Mouse (Mus musculus) stomach, embryonic 14.5 days (tissue): Measurements from ENCODE around the gene Alox15. TPM values are rescaled to one million over a fixed set of nuclear protein-coding genes. Genes with fewer than 3 reads are reported as not detected.

Experiments
- ATAC-seq: fragments of 200-750 bp; cut with Nextera tagmentation; 2 replicates; pipeline ENCODE4 v1.8.0; 2017; ENCODE audit warnings: low read depth, moderate TSS enrichment; ENCODE audit not compliant: insufficient number of reproducible peaks, insufficient read depth, low FRiP score
- H3K27ac ChIP-seq: fragments of 300-500 bp; sonication (generic); 2 replicates; pipeline ENCODE4 v1.5.1; 2014; ENCODE audit warnings: mild to moderate bottlenecking, low read length, moderate library complexity, mixed read lengths
- H3K27me3 ChIP-seq: fragments of 300-500 bp; sonication (generic); 2 replicates; pipeline ENCODE4 v1.6.1; 2014; ENCODE audit warnings: low read length, control low read depth, mixed read lengths; ENCODE audit not compliant: control insufficient read depth, insufficient read depth
- H3K36me3 ChIP-seq: fragments of 300-500 bp; sonication (generic); 2 replicates; pipeline ENCODE4 v1.6.1; 2014; ENCODE audit warnings: mild to moderate bottlenecking, control low read depth, low read length, moderate library complexity, mixed read lengths; ENCODE audit not compliant: control insufficient read depth, insufficient read depth
- H3K4me1 ChIP-seq: fragments of 300-500 bp; sonication (generic); 2 replicates; pipeline ENCODE4 v1.6.1; 2014; ENCODE audit warnings: low read length, control low read depth, mixed read lengths; ENCODE audit not compliant: control insufficient read depth, insufficient read depth
- H3K4me2 ChIP-seq: fragments of 300-500 bp; sonication (generic); replicated peaks from 2 replicates; pipeline ENCODE4 v1.6.1; 2014; ENCODE audit warnings: low read depth, low read length, control low read depth
- H3K4me3 ChIP-seq: fragments of 300-500 bp; sonication (generic); 2 replicates; pipeline ENCODE4 v1.5.1; 2014; ENCODE audit warnings: low read depth, low read length, control low read depth
- H3K9ac ChIP-seq: fragments of 300-500 bp; sonication (generic); replicated peaks from 2 replicates; pipeline ENCODE4 v1.6.1; 2014; ENCODE audit warnings: low read depth, mild to moderate bottlenecking, control low read depth, low read length, moderate library complexity, mixed read lengths
- H3K9me3 ChIP-seq: fragments of 300-500 bp; sonication (generic); 2 replicates; pipeline ENCODE4 v1.6.1; 2016; ENCODE audit warnings: low read depth, low read length, control low read depth; ENCODE audit not compliant: control insufficient read depth
- WGBS: fragments of 180-500 bp; shearing (Covaris S2); extraction: QIAGEN DNeasy Blood & Tissue Kit; methylation state at CpG from one replicate; pipeline ENCODE4 v1.1.7; 2014; 5-methylcytosine and 5-hydroxymethylcytosine counted together
- polyA plus RNA-seq: library from polyadenylated mRNA; unstranded; fragments of >200 nt; fragmentation: Nextera tagmentation; extraction: Ambion mirVana; gene quantifications from 2 replicates; pipeline ENCODE4 v1.2.1, GENCODE M21; 2014

The Alox15 gene
- polyA plus RNA-seq, 1 experiment from 2014 or later = 2.4 TPM

GRCm38 (mm10) chr11:70324726-70325125, 27.1 kb downstream of the Alox15 start:
- no peak for ATAC-seq
- H3K36me3 ChIP-seq = no peaks in the 10 kb centered on the region
- H3K4me2 ChIP-seq = no peak overlapping the region
- H3K9ac ChIP-seq = no peak overlapping the region
- no peak overlapping the region for H3K27ac ChIP-seq
- H3K4me1 ChIP-seq = no peaks in the 10 kb centered on the region
- H3K9me3 ChIP-seq = no peaks in the 10 kb centered on the region
- H3K4me3 ChIP-seq = no peak overlapping the region
- 84% methylated on average over 8 of the region's 8 CpGs for WGBS
- H3K27me3 ChIP-seq = peaks cover 21% of the 10 kb centered on the region

GRCm38 (mm10) chr11:70322528-70322927, 29.3 kb downstream of the Alox15 start, which contains the start of gene Alox12e:
Gene Alox12e (minus strand): TSS chr11:70322628.
- H3K27me3 ChIP-seq = peaks cover 21% of the 10 kb centered on the region
- no peaks in the 10 kb centered on the region for H3K36me3 ChIP-seq
- no peak for ATAC-seq
- no peak within 1 kb of the TSS for H3K27ac ChIP-seq
- no peak within 1 kb of the TSS for H3K9ac ChIP-seq
- H3K4me2 ChIP-seq = 0 out of 2 replicates have a peak within 1 kb of the TSS, but pooled peaks have one; percentile 12
- H3K4me1 ChIP-seq = no peaks in the 10 kb centered on the region
- WGBS = 24% methylated on average over 7 of the region's 7 CpGs
- no peaks in the 10 kb centered on the region for H3K9me3 ChIP-seq
- H3K4me3 ChIP-seq = no peak within 1 kb of the TSS

- Histone ChIP-seq H3K36me3 (no peaks in the 10 kb centered on the region), H3K4me2 (0 out of 2 replicates have a peak overlapping the region, but pooled peaks have one; percentile 12), H3K27ac (no peak overlapping the region), H3K9ac (no peak overlapping the region), H3K27me3 (peaks cover 21% of the 10 kb centered on the region), H3K9me3 (no peaks in the 10 kb centered on the region), H3K4me3 (no peak overlapping the region), H3K4me1 (no peaks in the 10 kb centered on the region)
- WGBS = 2% methylated on average over 15 of the region's 15 CpGs
- ATAC-seq = no peak
Measured at GRCm38 (mm10) chr11:70321664-70322063, 30.2 kb downstream of the Alox15 start.

GRCm38 (mm10) chr11:70319614-70320013, 32.2 kb downstream of the Alox15 start:
- WGBS = 82% methylated on average over 12 of the region's 12 CpGs
- no peak overlapping the region for H3K4me2 ChIP-seq
- H3K4me3 ChIP-seq = no peak overlapping the region
- no peaks in the 10 kb centered on the region for H3K36me3 ChIP-seq
- no peaks in the 10 kb centered on the region for H3K9me3 ChIP-seq
- no peak overlapping the region for H3K27ac ChIP-seq
- H3K4me1 ChIP-seq = no peaks in the 10 kb centered on the region
- peaks cover 21% of the 10 kb centered on the region for H3K27me3 ChIP-seq
- ATAC-seq = no peak
- no peak overlapping the region for H3K9ac ChIP-seq

- Histone ChIP-seq H3K27ac (no peak overlapping the region), H3K4me3 (no peak overlapping the region), H3K9ac (no peak overlapping the region), H3K36me3 (no peaks in the 10 kb centered on the region), H3K4me1 (no peaks in the 10 kb centered on the region), H3K4me2 (no peak overlapping the region), H3K27me3 (no peaks in the 10 kb centered on the region), H3K9me3 (no peaks in the 10 kb centered on the region)
- ATAC-seq = no peak
- 40% methylated on average over 7 of the region's 7 CpGs for WGBS
Measured at GRCm38 (mm10) chr11:70313833-70314232, 38.0 kb downstream of the Alox15 start.

- Histone ChIP-seq H3K4me1 (no peaks in the 10 kb centered on the region), H3K27me3 (no peaks in the 10 kb centered on the region), H3K9me3 (no peaks in the 10 kb centered on the region), H3K4me3 (no peak overlapping the region), H3K27ac (no peak overlapping the region), H3K4me2 (no peak overlapping the region), H3K36me3 (no peaks in the 10 kb centered on the region), H3K9ac (no peak overlapping the region)
- 22% methylated on average over 9 of the region's 9 CpGs for WGBS
- ATAC-seq = no peak
Measured at GRCm38 (mm10) chr11:70309341-70309740, 42.5 kb downstream of the Alox15 start.

GRCm38 (mm10) chr11:70308296-70308695, 43.5 kb downstream of the Alox15 start:
- H3K4me3 ChIP-seq = no peak overlapping the region
- no peak overlapping the region for H3K27ac ChIP-seq
- no peaks in the 10 kb centered on the region for H3K36me3 ChIP-seq
- H3K9me3 ChIP-seq = no peaks in the 10 kb centered on the region
- no peaks in the 10 kb centered on the region for H3K4me1 ChIP-seq
- 81% methylated on average over 2 of the region's 2 CpGs for WGBS
- no peaks in the 10 kb centered on the region for H3K27me3 ChIP-seq
- H3K9ac ChIP-seq = no peak overlapping the region
- no peak for ATAC-seq
- no peak overlapping the region for H3K4me2 ChIP-seq

- H3K27ac ChIP-seq = no peak overlapping the region
- no peak overlapping the region for H3K9ac ChIP-seq
- no peak overlapping the region for H3K4me3 ChIP-seq
- WGBS = 64% methylated on average over 7 of the region's 7 CpGs
- H3K36me3 ChIP-seq = no peaks in the 10 kb centered on the region
- no peaks in the 10 kb centered on the region for H3K9me3 ChIP-seq
- no peak overlapping the region for H3K4me2 ChIP-seq
- no peaks in the 10 kb centered on the region for H3K4me1 ChIP-seq
- ATAC-seq = no peak
- H3K27me3 ChIP-seq = no peaks in the 10 kb centered on the region
Measured at GRCm38 (mm10) chr11:70306159-70306558, 45.7 kb downstream of the Alox15 start.

- Histone ChIP-seq H3K4me2 (no peak overlapping the region), H3K27ac (no peak overlapping the region), H3K9me3 (no peaks in the 10 kb centered on the region), H3K27me3 (no peaks in the 10 kb centered on the region), H3K9ac (no peak overlapping the region), H3K4me1 (no peaks in the 10 kb centered on the region), H3K36me3 (no peaks in the 10 kb centered on the region), H3K4me3 (no peak overlapping the region)
- WGBS = 91% methylated on average over 4 of the region's 4 CpGs
- no peak for ATAC-seq
Measured at GRCm38 (mm10) chr11:70302293-70302692, 49.5 kb downstream of the Alox15 start.
